27 mouse cellular contexts compared by ENCODE assay signal in the genomic region with DNA sequence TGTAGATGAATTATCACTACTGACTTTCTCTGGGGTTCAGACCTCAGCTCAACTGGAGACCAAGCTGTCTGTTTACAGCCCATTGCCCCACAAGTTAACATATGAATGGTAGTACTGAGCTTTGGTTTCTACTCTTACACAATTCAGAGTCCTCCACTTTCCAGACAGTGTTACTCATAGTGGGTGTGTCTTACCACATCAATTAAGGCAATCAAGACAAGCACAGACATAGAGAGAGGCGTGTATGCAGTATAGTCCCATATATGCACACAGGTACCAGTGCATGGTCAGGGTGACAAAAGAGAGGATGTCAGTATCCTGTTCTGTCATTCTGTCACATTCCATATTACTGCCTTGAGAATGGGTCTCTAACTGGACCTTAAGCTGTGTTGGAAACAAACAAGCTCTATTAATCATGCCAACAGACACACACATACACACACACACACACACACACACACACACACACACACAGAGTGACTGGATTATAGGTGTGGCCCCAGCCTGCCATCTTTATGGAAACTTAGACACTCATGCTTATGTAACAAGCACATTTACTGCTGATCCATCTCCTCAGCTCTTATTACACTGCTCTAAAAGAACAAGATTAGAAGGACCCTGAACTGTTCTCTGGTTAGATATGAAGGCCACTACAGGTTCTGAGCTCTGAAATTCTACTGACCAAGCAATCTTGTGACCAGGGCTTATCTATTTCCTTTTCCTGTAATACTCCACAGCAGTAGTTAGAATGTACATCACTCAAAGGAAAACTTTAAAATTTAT. TPM values are rescaled to one million over a fixed set of nuclear protein-coding genes. Genes with fewer than 3 reads are reported as not detected.
DNase-seq lines count a peak whose midpoint lies in the region; ATAC-seq lines count a peak whose summit lies in the region.
"Had no signal": no experiment of that assay in that cellular context is flagged by ENCODE, and none has a peak within 500 bp of the region (broad histone marks: within the 10 kb centered on the region; RNA-seq: fewer than 3 reads in every experiment).

No protein-coding gene starts in this region.

- H3K4me2 ChIP-seq in embryonic facial prominence, embryonic 13.5 days: no peak overlapping the region
- no peak overlapping the region for H3K4me2 ChIP-seq in liver, embryonic 16.5 days (ENCODE audit: low read depth, low read length)
- no peak overlapping the region for H3K4me2 ChIP-seq in liver, embryonic 12.5 days
- no peak overlapping the region for H3K4me2 ChIP-seq in intestine, embryonic 15.5 days (replicated peaks)
- H3K4me2 ChIP-seq: forebrain, embryonic 13.5 days; heart, embryonic 12.5 days; heart, embryonic 15.5 days; hindbrain, embryonic 13.5 days had no signal

- H3K36me3 ChIP-seq in embryonic facial prominence, embryonic 13.5 days: no peaks in the 10 kb centered on the region
- H3K36me3 ChIP-seq in embryonic facial prominence, embryonic 10.5 days (replicated peaks): no peaks in the 10 kb centered on the region
- no peaks in the 10 kb centered on the region for H3K36me3 ChIP-seq in liver, embryonic 16.5 days (ENCODE audit: control insufficient read depth, insufficient read depth)
- H3K36me3 ChIP-seq in liver, embryonic 12.5 days: no peaks in the 10 kb centered on the region
- no peaks in the 10 kb centered on the region for H3K36me3 ChIP-seq in intestine, embryonic 15.5 days
- H3K36me3 ChIP-seq: forebrain, embryonic 10.5 days; heart, embryonic 12.5 days; heart, embryonic 15.5 days; hindbrain, embryonic 10.5 days; hindbrain, embryonic 13.5 days had no signal

- no peaks in the 10 kb centered on the region for H3K9me3 ChIP-seq in embryonic facial prominence, embryonic 13.5 days
- H3K9me3 ChIP-seq in embryonic facial prominence, embryonic 10.5 days: peaks cover 28% of the 10 kb centered on the region; the same call in 1 of the 2 replicates
- H3K9me3 ChIP-seq in liver, embryonic 16.5 days (replicated peaks; ENCODE audit: control insufficient read depth, low read length): no peaks in the 10 kb centered on the region
- no peaks in the 10 kb centered on the region for H3K9me3 ChIP-seq in liver, embryonic 12.5 days (replicated peaks)
- no peaks in the 10 kb centered on the region for H3K9me3 ChIP-seq in intestine, embryonic 15.5 days
- H3K9me3 ChIP-seq: heart, embryonic 15.5 days had no signal

- whole genome bisulfite sequencing in embryonic facial prominence, embryonic 13.5 days: 76% methylated on average over 1 of the region's 1 CpGs
- 68% methylated on average over 1 of the region's 1 CpGs for WGBS in embryonic facial prominence, embryonic 10.5 days
- 42% methylated on average over 1 of the region's 1 CpGs for WGBS in liver, embryonic 16.5 days (ENCODE audit: insufficient replicate concordance)
- 50% methylated on average over 1 of the region's 1 CpGs for WGBS in liver, embryonic 12.5 days (ENCODE audit: insufficient replicate concordance)
- 65% methylated on average over 1 of the region's 1 CpGs for WGBS in intestine, embryonic 15.5 days

- no peak overlapping the region for H3K9ac ChIP-seq in embryonic facial prominence, embryonic 13.5 days
- no peak overlapping the region for H3K9ac ChIP-seq in liver, embryonic 16.5 days (ENCODE audit: low read depth, low read length)
- no peak overlapping the region for H3K9ac ChIP-seq in liver, embryonic 12.5 days
- no peak overlapping the region for H3K9ac ChIP-seq in intestine, embryonic 15.5 days
- H3K9ac ChIP-seq: forebrain, embryonic 13.5 days; heart, embryonic 12.5 days; heart, embryonic 15.5 days; hindbrain, embryonic 13.5 days had no signal

- ATAC-seq in embryonic facial prominence, embryonic 13.5 days (ENCODE audit: insufficient number of reproducible peaks, insufficient read depth, low FRiP score, low TSS enrichment, low read depth): 0 out of 2 replicates have a peak, but pooled peaks have one; percentile 37
- peak; percentile 21; the same call in 1 of the 2 replicates for ATAC-seq in liver, embryonic 16.5 days (ENCODE audit: low read depth)
- no peak for ATAC-seq in liver, embryonic 12.5 days
- peak; percentile 51; the same call in 1 of the 2 replicates for ATAC-seq in intestine, embryonic 15.5 days
- ATAC-seq: forebrain, embryonic 13.5 days; forebrain, embryonic 16.5 days; hindbrain, embryonic 16.5 days had no signal

- H3K4me1 ChIP-seq in embryonic facial prominence, embryonic 13.5 days: no peaks in the 10 kb centered on the region
- no peaks in the 10 kb centered on the region for H3K4me1 ChIP-seq in embryonic facial prominence, embryonic 10.5 days
- H3K4me1 ChIP-seq in liver, embryonic 16.5 days (ENCODE audit: control insufficient read depth, low read depth, low read length): no peaks in the 10 kb centered on the region
- H3K4me1 ChIP-seq in liver, embryonic 12.5 days: no peaks in the 10 kb centered on the region
- no peaks in the 10 kb centered on the region for H3K4me1 ChIP-seq in intestine, embryonic 15.5 days (replicated peaks)
- H3K4me1 ChIP-seq: forebrain, embryonic 10.5 days; forebrain, embryonic 13.5 days; heart, embryonic 12.5 days; heart, embryonic 15.5 days; hindbrain, embryonic 10.5 days; hindbrain, embryonic 13.5 days had no signal

- no peaks in the 10 kb centered on the region for H3K27me3 ChIP-seq in embryonic facial prominence, embryonic 13.5 days
- no peaks in the 10 kb centered on the region for H3K27me3 ChIP-seq in embryonic facial prominence, embryonic 10.5 days (replicated peaks; ENCODE audit: low read depth, poor library complexity, severe bottlenecking)
- no peaks in the 10 kb centered on the region for H3K27me3 ChIP-seq in liver, embryonic 16.5 days (ENCODE audit: control insufficient read depth, insufficient read depth, low read depth, low read length)
- no peaks in the 10 kb centered on the region for H3K27me3 ChIP-seq in liver, embryonic 12.5 days (replicated peaks)
- no peaks in the 10 kb centered on the region for H3K27me3 ChIP-seq in intestine, embryonic 15.5 days (replicated peaks)
- H3K27me3 ChIP-seq: forebrain, embryonic 13.5 days; heart, embryonic 12.5 days; heart, embryonic 15.5 days; hindbrain, embryonic 13.5 days had no signal

- H3K27ac ChIP-seq in embryonic facial prominence, embryonic 13.5 days: no peak overlapping the region
- no peak overlapping the region for H3K27ac ChIP-seq in embryonic facial prominence, embryonic 10.5 days (replicated peaks)
- H3K27ac ChIP-seq in liver, embryonic 16.5 days (ENCODE audit: low read length): no peak overlapping the region
- H3K27ac ChIP-seq in liver, embryonic 12.5 days: no peak overlapping the region
- H3K27ac ChIP-seq in intestine, embryonic 15.5 days: no peak overlapping the region
- H3K27ac ChIP-seq: forebrain, embryonic 10.5 days; forebrain, embryonic 13.5 days; heart, adult 2 months; heart, embryonic 15.5 days; hindbrain, embryonic 10.5 days; hindbrain, embryonic 13.5 days had no signal

- no peak for DNase-seq in embryonic facial prominence, embryonic 10.5 days (ENCODE audit: low spot score)
- no peak for DNase-seq in ovary, adult 18-20 months (ENCODE audit: low spot score)
- no peak for DNase-seq in layer of hippocampus, adult 9-11 months
- DNase-seq: adrenal gland, adult 2 months; adrenal gland, postnatal 14 days; B cell, adult 2 months; cerebellum, adult 11 months; cerebellum, adult 2 months; cerebellum, adult 9-11 months; cerebellum, postnatal 25 days; gastrocnemius, postnatal 10 days; gastrocnemius, postnatal 36 days; heart, adult 2 months; heart, postnatal 10 days; heart, postnatal 36 days had no signal

- H3K4me3 ChIP-seq in embryonic facial prominence, embryonic 13.5 days: no peak overlapping the region
- H3K4me3 ChIP-seq in embryonic facial prominence, embryonic 10.5 days: no peak overlapping the region
- no peak overlapping the region for H3K4me3 ChIP-seq in liver, embryonic 16.5 days (ENCODE audit: low read depth, low read length)
- no peak overlapping the region for H3K4me3 ChIP-seq in liver, embryonic 12.5 days
- H3K4me3 ChIP-seq in intestine, embryonic 15.5 days (replicated peaks): no peak overlapping the region
- H3K4me3 ChIP-seq: forebrain, embryonic 10.5 days; forebrain, embryonic 13.5 days; heart, adult 2 months; heart, embryonic 12.5 days; heart, embryonic 15.5 days; hindbrain, embryonic 10.5 days; hindbrain, embryonic 13.5 days had no signal

RNA-seq across cellular contexts. Expression of a gene that starts 59.0 kb away (rescaled TPM):
- polyA plus RNA-seq in embryonic facial prominence, embryonic 13.5 days (2015; fragmentation: Nextera tagmentation; extraction: Ambion mirVana): 0.33 and 0.52 TPM in 2 replicates
- 0.48 and 0.74 TPM in 2 replicates for polyA plus RNA-seq in embryonic facial prominence, embryonic 10.5 days (2016; fragmentation: Nextera tagmentation; extraction: Ambion mirVana)
- polyA plus RNA-seq in liver, embryonic 16.5 days (2015; fragmentation: Nextera tagmentation; extraction: Ambion mirVana): 0.06 TPM in 1 of 2 replicates, not detected in the other
- polyA plus RNA-seq in liver, embryonic 12.5 days (2016; fragmentation: Nextera tagmentation; extraction: Ambion mirVana): 0.19 and 0.29 TPM in 2 replicates
- 0.11 and 0.20 TPM in 2 replicates for polyA plus RNA-seq in intestine, embryonic 15.5 days (2015; fragmentation: Nextera tagmentation; extraction: Ambion mirVana)
